Comparison of ENCODE assay signal across 25 mouse cellular contexts in the genomic region with DNA sequence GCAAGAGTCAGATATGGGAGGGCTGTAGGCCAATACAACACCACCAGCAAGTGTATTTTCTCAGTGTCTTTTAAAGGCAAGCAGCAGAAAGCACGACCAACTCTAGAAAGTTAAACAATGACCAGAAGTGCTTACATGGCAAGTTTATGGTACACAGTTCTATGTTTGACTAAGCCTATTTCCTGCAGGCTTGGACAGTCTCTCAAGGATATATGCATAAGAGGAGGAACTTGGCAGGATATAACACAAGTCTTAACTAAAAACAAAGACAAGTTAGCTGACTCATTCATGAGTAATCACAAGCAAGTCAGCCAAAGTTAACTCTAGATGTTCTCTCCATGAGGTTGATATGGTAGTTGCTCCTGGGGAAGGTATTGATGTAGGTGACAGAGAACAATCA.
DNase-seq lines count a peak whose midpoint lies in the region; ATAC-seq and TF ChIP-seq lines count a peak whose summit lies in the region.
"Had no signal": no experiment of that assay in that cellular context is flagged by ENCODE, and none has a peak within 500 bp of the region (broad histone marks: within the 10 kb centered on the region; RNA-seq: fewer than 3 reads in every experiment).

No protein-coding gene starts in this region.

- H3K4me1 ChIP-seq in intestine, postnatal 0 days (replicated peaks; ENCODE audit: control insufficient read depth, insufficient read depth, low read length): no peaks in the 10 kb centered on the region
- H3K4me1 ChIP-seq in intestine, embryonic 16.5 days (ENCODE audit: control insufficient read depth, insufficient read depth, low read length): no peaks in the 10 kb centered on the region
- H3K4me1 ChIP-seq in lung, embryonic 16.5 days (replicated peaks; ENCODE audit: control insufficient read depth, insufficient read depth, low read length): no peaks in the 10 kb centered on the region
- H3K4me1 ChIP-seq in bone marrow macrophage, adult 2 months (ENCODE audit: control insufficient read depth, insufficient read depth, low read length): no peaks in the 10 kb centered on the region
- no peaks in the 10 kb centered on the region for H3K4me1 ChIP-seq in stomach, postnatal 0 days (replicated peaks; ENCODE audit: control insufficient read depth, insufficient read depth)
- H3K4me1 ChIP-seq in hindbrain, embryonic 14.5 days (replicated peaks; ENCODE audit: control insufficient read depth, insufficient read depth, low read length): no peaks in the 10 kb centered on the region
- H3K4me1 ChIP-seq: embryonic facial prominence, embryonic 15.5 days; forebrain, embryonic 10.5 days; heart, embryonic 15.5 days had no signal

- no peak for TF ChIP-seq POLR2A in bone marrow macrophage, adult 2 months (IDR thresholded peaks at IDR 0.05; ENCODE audit: borderline replicate concordance, low read depth, low read length)

- peak; percentile 47; the same call in 1 of the 2 replicates for ATAC-seq in intestine, postnatal 0 days
- ATAC-seq in intestine, embryonic 16.5 days: no peak
- ATAC-seq in lung, embryonic 16.5 days (ENCODE audit: low read depth): peak; percentile 66
- ATAC-seq in stomach, postnatal 0 days (ENCODE audit: low FRiP score, low TSS enrichment): peak; percentile 99
- ATAC-seq in hindbrain, embryonic 14.5 days (ENCODE audit: low FRiP score): no peak
- no peak for ATAC-seq in granulocyte monocyte progenitor cell, adult 5-6 weeks (replicated peaks; ENCODE audit: poor library complexity, severe bottlenecking)
- ATAC-seq: activated CD4-positive, CD25-positive, alpha-beta regulatory T cell, adult 4 months; hindbrain, postnatal 0 days; midbrain, embryonic 16.5 days had no signal

- no peaks in the 10 kb centered on the region for H3K36me3 ChIP-seq in intestine, postnatal 0 days (ENCODE audit: control insufficient read depth, insufficient read depth)
- no peaks in the 10 kb centered on the region for H3K36me3 ChIP-seq in intestine, embryonic 16.5 days (ENCODE audit: control insufficient read depth, insufficient read depth, low read length)
- H3K36me3 ChIP-seq in lung, embryonic 16.5 days (ENCODE audit: control insufficient read depth, insufficient read depth, low read length): no peaks in the 10 kb centered on the region
- H3K36me3 ChIP-seq in stomach, postnatal 0 days (ENCODE audit: control insufficient read depth, insufficient read depth, low read length): no peaks in the 10 kb centered on the region
- H3K36me3 ChIP-seq in hindbrain, embryonic 14.5 days (replicated peaks; ENCODE audit: control insufficient read depth, insufficient read depth): no peaks in the 10 kb centered on the region
- H3K36me3 ChIP-seq: embryonic facial prominence, embryonic 15.5 days; forebrain, embryonic 10.5 days; heart, embryonic 15.5 days had no signal

- DNase-seq in lung, postnatal 10 days: no peak
- no peak for DNase-seq in stomach, postnatal 0 days (ENCODE audit: low spot score)
- no peak for DNase-seq in hindbrain, embryonic 14.5 days (ENCODE audit: low spot score)
- DNase-seq: adrenal gland, postnatal 10 days; cerebellum, adult 11 months; cerebellum, postnatal 36 days; gastrocnemius, postnatal 14 days; heart, postnatal 4 days; kidney, adult 18-20 months; left cerebral cortex, postnatal 4 days; liver; right cerebral cortex, postnatal 14 days; spleen, adult 18-20 months had no signal

- H3K27ac ChIP-seq in intestine, postnatal 0 days (ENCODE audit: low read depth, low read length): no peak overlapping the region
- no peak overlapping the region for H3K27ac ChIP-seq in intestine, embryonic 16.5 days (ENCODE audit: low read length)
- H3K27ac ChIP-seq in lung, embryonic 16.5 days (ENCODE audit: low read length): 0 out of 2 replicates have a peak overlapping the region, but pooled peaks have one; percentile 7
- peak overlapping the region; percentile 40 for H3K27ac ChIP-seq in bone marrow macrophage, adult 2 months (ENCODE audit: insufficient read depth, low read depth, low read length)
- H3K27ac ChIP-seq in stomach, postnatal 0 days (replicated peaks): no peak overlapping the region
- no peak overlapping the region for H3K27ac ChIP-seq in hindbrain, embryonic 14.5 days
- H3K27ac ChIP-seq: embryonic facial prominence, embryonic 15.5 days; forebrain, embryonic 10.5 days; heart, embryonic 15.5 days; hindbrain, postnatal 0 days; left cerebral cortex, adult 2 months had no signal

- no peak overlapping the region for H3K9ac ChIP-seq in intestine, postnatal 0 days (ENCODE audit: low read depth, low read length)
- H3K9ac ChIP-seq in intestine, embryonic 16.5 days (ENCODE audit: low read depth, low read length): no peak overlapping the region
- no peak overlapping the region for H3K9ac ChIP-seq in lung, embryonic 16.5 days (ENCODE audit: low read length)
- H3K9ac ChIP-seq in stomach, postnatal 0 days (ENCODE audit: low read length): no peak overlapping the region
- H3K9ac ChIP-seq in hindbrain, embryonic 14.5 days: no peak overlapping the region
- H3K9ac ChIP-seq: embryonic facial prominence, embryonic 15.5 days; heart, embryonic 15.5 days had no signal

- TF ChIP-seq EP300 in stomach, postnatal 0 days (optimal IDR thresholded peaks at IDR 0.05): no peak

- no peak overlapping the region for H3K4me3 ChIP-seq in intestine, postnatal 0 days (ENCODE audit: low read depth, low read length)
- H3K4me3 ChIP-seq in intestine, embryonic 16.5 days (ENCODE audit: low read length): no peak overlapping the region
- no peak overlapping the region for H3K4me3 ChIP-seq in lung, embryonic 16.5 days (ENCODE audit: low read length)
- H3K4me3 ChIP-seq in bone marrow macrophage, adult 2 months (ENCODE audit: insufficient read depth, low read length): no peak overlapping the region
- no peak overlapping the region for H3K4me3 ChIP-seq in stomach, postnatal 0 days (ENCODE audit: low read depth, low read length)
- no peak overlapping the region for H3K4me3 ChIP-seq in hindbrain, embryonic 14.5 days (replicated peaks; ENCODE audit: low read length)
- H3K4me3 ChIP-seq: embryonic facial prominence, embryonic 15.5 days; forebrain, embryonic 10.5 days; heart, embryonic 15.5 days; left cerebral cortex, adult 2 months had no signal

- H3K27me3 ChIP-seq in intestine, postnatal 0 days (replicated peaks; ENCODE audit: control insufficient read depth, insufficient read depth, low read length): no peaks in the 10 kb centered on the region
- H3K27me3 ChIP-seq in intestine, embryonic 16.5 days (replicated peaks; ENCODE audit: control insufficient read depth, insufficient read depth, low read length): no peaks in the 10 kb centered on the region
- no peaks in the 10 kb centered on the region for H3K27me3 ChIP-seq in lung, embryonic 16.5 days (ENCODE audit: control insufficient read depth, insufficient read depth, low read depth, low read length)
- H3K27me3 ChIP-seq in stomach, postnatal 0 days (ENCODE audit: control insufficient read depth, insufficient read depth, low read length): no peaks in the 10 kb centered on the region
- no peaks in the 10 kb centered on the region for H3K27me3 ChIP-seq in hindbrain, embryonic 14.5 days (ENCODE audit: control insufficient read depth, insufficient read depth, low read length)
- H3K27me3 ChIP-seq: embryonic facial prominence, embryonic 15.5 days; heart, embryonic 15.5 days had no signal

- H3K9me3 ChIP-seq in intestine, postnatal 0 days (ENCODE audit: control insufficient read depth): no peaks in the 10 kb centered on the region
- H3K9me3 ChIP-seq in intestine, embryonic 16.5 days (ENCODE audit: control insufficient read depth, low read length): no peaks in the 10 kb centered on the region
- no peaks in the 10 kb centered on the region for H3K9me3 ChIP-seq in lung, embryonic 16.5 days (ENCODE audit: control insufficient read depth, low read length)
- no peaks in the 10 kb centered on the region for H3K9me3 ChIP-seq in stomach, postnatal 0 days (ENCODE audit: control insufficient read depth, low read length)
- no peaks in the 10 kb centered on the region for H3K9me3 ChIP-seq in hindbrain, embryonic 14.5 days (ENCODE audit: control insufficient read depth, low read length)
- H3K9me3 ChIP-seq: embryonic facial prominence, embryonic 15.5 days; forebrain, embryonic 10.5 days; heart, embryonic 15.5 days had no signal

- no peak for TF ChIP-seq CTCF in intestine, postnatal 0 days (IDR thresholded peaks at IDR 0.05; ENCODE audit: low read depth)
- TF ChIP-seq CTCF in bone marrow macrophage, adult 2 months (IDR thresholded peaks at IDR 0.05; ENCODE audit: low read depth, low read length): no peak
- TF ChIP-seq CTCF in stomach, postnatal 0 days (IDR thresholded peaks at IDR 0.05; ENCODE audit: low read depth): no peak

- WGBS in intestine, postnatal 0 days: 2% methylated on average over 1 of the region's 1 CpGs
- WGBS in intestine, embryonic 16.5 days: 19% methylated on average over 1 of the region's 1 CpGs
- 22% methylated on average over 1 of the region's 1 CpGs for WGBS in lung, embryonic 16.5 days
- WGBS in stomach, postnatal 0 days: 15% methylated on average over 1 of the region's 1 CpGs
- WGBS in hindbrain, embryonic 14.5 days: 70% methylated on average over 1 of the region's 1 CpGs

- no peak overlapping the region for H3K4me2 ChIP-seq in intestine, postnatal 0 days (replicated peaks; ENCODE audit: low read depth)
- no peak overlapping the region for H3K4me2 ChIP-seq in intestine, embryonic 16.5 days (ENCODE audit: low read depth, low read length)
- no peak overlapping the region for H3K4me2 ChIP-seq in lung, embryonic 16.5 days (ENCODE audit: low read depth, low read length)
- H3K4me2 ChIP-seq in stomach, postnatal 0 days (replicated peaks; ENCODE audit: low read depth): no peak overlapping the region
- no peak overlapping the region for H3K4me2 ChIP-seq in hindbrain, embryonic 14.5 days (replicated peaks)
- H3K4me2 ChIP-seq: embryonic facial prominence, embryonic 15.5 days; heart, embryonic 15.5 days had no signal

Comparison
In these comparisons a context has a peak if more than half of its experiments do, and no peak if none do; other contexts are left out.
1. ATAC-seq: peak in intestine, postnatal 0 days (single experiment), lung, embryonic 16.5 days (single experiment) and stomach, postnatal 0 days (single experiment); none in intestine, embryonic 16.5 days (single experiment), hindbrain, embryonic 14.5 days (single experiment) and granulocyte monocyte progenitor cell, adult 5-6 weeks (single experiment).
2. H3K27ac ChIP-seq: peak in lung, embryonic 16.5 days (single experiment) and bone marrow macrophage, adult 2 months (single experiment); none in intestine, postnatal 0 days (single experiment), intestine, embryonic 16.5 days (single experiment), stomach, postnatal 0 days (single experiment) and hindbrain, embryonic 14.5 days (single experiment).